ENCODE assay signal across 26 mouse cellular contexts in genomic region chr16:6396676-6397409, GRCm38 (mm10).
A peak's percentile ranks its signal among the peaks of the same experiment; 100 is the strongest.
DNase-seq lines count a peak whose midpoint lies in the region; ATAC-seq and TF ChIP-seq lines count a peak whose summit lies in the region.
"Had no signal": no experiment of that assay in that cellular context is flagged by ENCODE, and none has a peak within 500 bp of the region (broad histone marks: within the 10 kb centered on the region; RNA-seq: fewer than 3 reads in every experiment).

No protein-coding gene starts in this region.

- 57% methylated on average over 8 of the region's 8 CpGs for WGBS in cerebellum, adult 2 months
- whole genome bisulfite sequencing in heart, adult 2 months = 61% methylated on average over 8 of the region's 8 CpGs
- WGBS in embryonic facial prominence, embryonic 14.5 days = 53% methylated on average over 8 of the region's 8 CpGs

- peak; percentile 57; the same call in 1 of the 2 replicates for ATAC-seq in embryonic facial prominence, embryonic 14.5 days (ENCODE audit: low read depth)
- ATAC-seq in inflammation-experienced regulatory T-cells, adult 6 months = no peak
- ATAC-seq: CD4-positive, CD25-positive, alpha-beta regulatory T cell, adult 4 months; forebrain, postnatal 0 days; intestine, postnatal 0 days had no signal

- H3K79me2 ChIP-seq in heart, adult 2 months (replicated peaks; ENCODE audit: control insufficient read depth, insufficient read depth, low read length) = no peaks in the 10 kb centered on the region

- H3K27me3 ChIP-seq in cerebellum, adult 2 months (ENCODE audit: control insufficient read depth, insufficient read depth, low read length) = no peaks in the 10 kb centered on the region
- H3K27me3 ChIP-seq in heart, adult 2 months (ENCODE audit: control insufficient read depth, insufficient read depth, low read length) = no peaks in the 10 kb centered on the region
- H3K27me3 ChIP-seq in embryonic facial prominence, embryonic 14.5 days (replicated peaks; ENCODE audit: control insufficient read depth, insufficient read depth, low read length) = no peaks in the 10 kb centered on the region
- H3K27me3 ChIP-seq: embryonic facial prominence, embryonic 12.5 days; forebrain, embryonic 12.5 days; heart, embryonic 15.5 days; hindbrain, embryonic 15.5 days had no signal

- H3K4me1 ChIP-seq in cerebellum, adult 2 months (ENCODE audit: control insufficient read depth, insufficient read depth, low read length) = peaks cover 6% of the 10 kb centered on the region; the same call in 1 of the 2 replicates
- H3K4me1 ChIP-seq in heart, adult 2 months (ENCODE audit: control insufficient read depth, insufficient read depth, low read length) = no peaks in the 10 kb centered on the region
- H3K4me1 ChIP-seq in embryonic facial prominence, embryonic 14.5 days (ENCODE audit: control insufficient read depth, insufficient read depth, low read length) = no peaks in the 10 kb centered on the region
- H3K4me1 ChIP-seq: embryonic facial prominence, embryonic 12.5 days; forebrain, embryonic 12.5 days; heart, embryonic 15.5 days; hindbrain, embryonic 15.5 days had no signal

- no peak for TF ChIP-seq POLR2A in cerebellum, adult 2 months (IDR thresholded peaks at IDR 0.05; ENCODE audit: borderline replicate concordance, insufficient read depth, low read length)
- no peak for TF ChIP-seq POLR2A in heart, adult 2 months (IDR thresholded peaks at IDR 0.05; ENCODE audit: insufficient read depth, low read depth, low read length)

- no peaks in the 10 kb centered on the region for H3K36me3 ChIP-seq in heart, adult 2 months (ENCODE audit: control insufficient read depth, insufficient read depth, low read length)
- no peaks in the 10 kb centered on the region for H3K36me3 ChIP-seq in embryonic facial prominence, embryonic 14.5 days (ENCODE audit: control insufficient read depth, insufficient read depth, low read length)
- H3K36me3 ChIP-seq: embryonic facial prominence, embryonic 12.5 days; forebrain, embryonic 12.5 days; G1E; heart, embryonic 15.5 days; hindbrain, embryonic 15.5 days had no signal

- no peaks in the 10 kb centered on the region for H3K9me3 ChIP-seq in embryonic facial prominence, embryonic 14.5 days (ENCODE audit: control insufficient read depth, low read length)
- H3K9me3 ChIP-seq: embryonic facial prominence, embryonic 12.5 days; forebrain, embryonic 12.5 days; heart, embryonic 15.5 days; hindbrain, embryonic 15.5 days had no signal

- peak overlapping the region; percentile 44; the same call in 1 of the 2 replicates for H3K27ac ChIP-seq in cerebellum, adult 2 months (ENCODE audit: insufficient read depth, low read length)
- no peak overlapping the region for H3K27ac ChIP-seq in heart, adult 2 months
- H3K27ac ChIP-seq in embryonic facial prominence, embryonic 14.5 days (replicated peaks; ENCODE audit: low read depth, low read length) = no peak overlapping the region
- H3K27ac ChIP-seq: embryonic facial prominence, embryonic 12.5 days; forebrain, embryonic 12.5 days; heart, embryonic 15.5 days; hindbrain, embryonic 15.5 days had no signal

- no peak overlapping the region for H3K9ac ChIP-seq in heart, adult 2 months (ENCODE audit: low read depth, low read length)
- no peak overlapping the region for H3K9ac ChIP-seq in embryonic facial prominence, embryonic 14.5 days (ENCODE audit: low read depth, low read length)
- H3K9ac ChIP-seq: embryonic facial prominence, embryonic 12.5 days; forebrain, embryonic 12.5 days; forebrain, postnatal 0 days; heart, embryonic 15.5 days; hindbrain, embryonic 15.5 days had no signal

- no peak overlapping the region for H3K4me2 ChIP-seq in embryonic facial prominence, embryonic 14.5 days (ENCODE audit: low read depth, low read length)
- H3K4me2 ChIP-seq: embryonic facial prominence, embryonic 12.5 days; forebrain, embryonic 12.5 days; heart, embryonic 11.5 days; heart, embryonic 15.5 days; hindbrain, embryonic 15.5 days had no signal

- DNase-seq in cerebellum, adult 2 months = peak in 1 of 2 experiments; percentile 55
- DNase-seq in cerebellum, postnatal 10 days = no peak
- DNase-seq in heart, adult 11 months = peak; percentile 77
- DNase-seq in heart, adult 2 months = no peak
- DNase-seq in brain, adult 2 months (ENCODE audit: low read depth, low spot score) = peak; percentile 63
- peak; percentile 28 for DNase-seq in embryonic facial prominence, embryonic 14.5 days (ENCODE audit: low spot score)
- DNase-seq: adrenal gland, adult 8-10 months; adrenal gland, postnatal 36 days; B cell, adult 2 months; cerebellum, adult 11 months; cerebellum, adult 9-10 months; cerebellum, postnatal 36 days; forebrain, postnatal 0 days; gastrocnemius, postnatal 36 days; heart, adult 18-20 months; heart, postnatal 14 days; kidney, adult 9 months had no signal

- H3K4me3 ChIP-seq in cerebellum, adult 2 months (replicated peaks; ENCODE audit: insufficient read depth, low read depth, low read length) = no peak overlapping the region
- no peak overlapping the region for H3K4me3 ChIP-seq in heart, adult 2 months
- no peak overlapping the region for H3K4me3 ChIP-seq in embryonic facial prominence, embryonic 14.5 days (ENCODE audit: low read depth, low read length)
- H3K4me3 ChIP-seq: embryonic facial prominence, embryonic 12.5 days; forebrain, embryonic 12.5 days; heart, embryonic 15.5 days; hindbrain, embryonic 15.5 days had no signal

- no peak for TF ChIP-seq EP300 in heart, adult 2 months (IDR thresholded peaks at IDR 0.05; ENCODE audit: insufficient read depth, low read depth, low read length)

- no peak for TF ChIP-seq CTCF in cerebellum, adult 2 months (IDR thresholded peaks at IDR 0.05; ENCODE audit: borderline replicate concordance, insufficient read depth, low read depth, low read length)
- no peak for TF ChIP-seq CTCF in heart, adult 2 months (IDR thresholded peaks at IDR 0.05)

- intact Hi-C loops in heart, adult 2 months (cut with DNase I) = no loop called here

Comparison
In these comparisons a context has a peak if more than half of its experiments do, and no peak if none do; other contexts are left out.
1. DNase-seq: peak in heart, adult 11 months (single experiment), brain, adult 2 months (single experiment) and embryonic facial prominence, embryonic 14.5 days (single experiment); none in cerebellum, postnatal 10 days (0 of 2) and heart, adult 2 months (0 of 2).